Mouse (Mus musculus): Measurements from ENCODE around the gene Tigd4.

DNA sequence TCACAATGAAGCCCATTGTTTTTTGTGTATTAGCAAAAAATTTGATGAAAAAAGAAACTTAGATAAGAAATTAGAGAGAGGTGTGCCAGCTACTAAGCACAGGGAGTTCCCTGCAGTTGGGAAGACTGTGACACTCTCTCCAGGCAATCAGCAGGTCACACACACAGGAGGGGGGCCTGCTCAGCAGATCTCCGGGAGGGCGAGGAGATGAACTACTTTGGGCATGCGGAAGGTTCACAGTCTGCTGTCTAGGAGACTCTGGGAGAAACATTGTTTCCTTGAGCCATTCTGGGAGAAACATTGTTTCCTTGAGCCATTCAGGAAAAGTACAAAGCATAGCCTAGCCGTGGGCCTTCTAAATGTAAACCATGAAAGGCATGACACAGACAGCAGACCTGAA is 49.6 kb downstream of the Tigd4 start:
- TF ChIP-seq POLR2A (IDR thresholded peaks at IDR 0.05; ENCODE audit: low read depth, low read length): no peak
- TF ChIP-seq CTCF (IDR thresholded peaks at IDR 0.05; ENCODE audit: extremely low read depth, insufficient read depth, insufficient read length, insufficient replicate concordance): no peak

All from spleen, adult 2 months (tissue).